Mouse (Mus musculus): ENCODE measurements around the gene Farp1. TPM values are rescaled to one million over a fixed set of nuclear protein-coding genes. Genes with fewer than 3 reads are reported as not detected.

The Farp1 gene
- polyA plus RNA-seq, 1 experiment from 2014 or later, result 3.7 TPM

- Histone ChIP-seq H3K4me1 (ENCODE audit: control insufficient read depth, low read depth, low read length) (peaks cover 13% of the 10 kb centered on the region), H3K9ac (ENCODE audit: low read depth, low read length) (no peak overlapping the region), H3K27ac (ENCODE audit: low read length) (no peak overlapping the region), H3K27me3 (ENCODE audit: control insufficient read depth, insufficient read depth, low read depth, low read length) (no peaks in the 10 kb centered on the region), H3K4me3 (ENCODE audit: low read depth, low read length) (no peak overlapping the region), H3K36me3 (ENCODE audit: control insufficient read depth, insufficient read depth) (no peaks in the 10 kb centered on the region), H3K9me3 (replicated peaks; ENCODE audit: control insufficient read depth, low read length) (no peaks in the 10 kb centered on the region), H3K4me2 (ENCODE audit: low read depth, low read length) (no peak overlapping the region)
- WGBS (ENCODE audit: insufficient replicate concordance), result 57% methylated on average over 17 of the region's 17 CpGs
- ATAC-seq (ENCODE audit: low read depth), result no peak
Observed at GRCm38 (mm10) chr14:121324521-121325330, 289.7 kb downstream of the Farp1 start.

- Histone ChIP-seq H3K9me3 (replicated peaks; ENCODE audit: control insufficient read depth, low read length) (no peaks in the 10 kb centered on the region), H3K4me1 (ENCODE audit: control insufficient read depth, low read depth, low read length) (peaks cover 13% of the 10 kb centered on the region), H3K27ac (ENCODE audit: low read length) (no peak overlapping the region), H3K27me3 (ENCODE audit: control insufficient read depth, insufficient read depth, low read depth, low read length) (no peaks in the 10 kb centered on the region), H3K36me3 (ENCODE audit: control insufficient read depth, insufficient read depth) (no peaks in the 10 kb centered on the region), H3K4me3 (ENCODE audit: low read depth, low read length) (no peak overlapping the region), H3K4me2 (ENCODE audit: low read depth, low read length) (no peak overlapping the region), H3K9ac (ENCODE audit: low read depth, low read length) (no peak overlapping the region)
- WGBS (ENCODE audit: insufficient replicate concordance), result 59% methylated on average over 2 of the region's 2 CpGs
- no peak for ATAC-seq (ENCODE audit: low read depth)
Observed at GRCm38 (mm10) chr14:121326432-121326831, 291.4 kb downstream of the Farp1 start.

- H3K9me3 ChIP-seq (replicated peaks; ENCODE audit: control insufficient read depth, low read length), result no peaks in the 10 kb centered on the region
- H3K27me3 ChIP-seq (ENCODE audit: control insufficient read depth, insufficient read depth, low read depth, low read length), result no peaks in the 10 kb centered on the region
- H3K9ac ChIP-seq (ENCODE audit: low read depth, low read length), result no peak overlapping the region
- no peak overlapping the region for H3K4me2 ChIP-seq (ENCODE audit: low read depth, low read length)
- no peak for ATAC-seq (ENCODE audit: low read depth)
- H3K27ac ChIP-seq (ENCODE audit: low read length), result no peak overlapping the region
- no peak overlapping the region for H3K4me3 ChIP-seq (ENCODE audit: low read depth, low read length)
- peaks cover 9% of the 10 kb centered on the region for H3K4me1 ChIP-seq (ENCODE audit: control insufficient read depth, low read depth, low read length)
- 48% methylated on average over 5 of the region's 5 CpGs for WGBS (ENCODE audit: insufficient replicate concordance)
- H3K36me3 ChIP-seq (ENCODE audit: control insufficient read depth, insufficient read depth), result no peaks in the 10 kb centered on the region
Observed at GRCm38 (mm10) chr14:121328878-121329277, 293.9 kb downstream of the Farp1 start.

- ATAC-seq (ENCODE audit: low read depth), result no peak
- H3K4me2 ChIP-seq (ENCODE audit: low read depth, low read length), result no peak overlapping the region
- peaks cover 2% of the 10 kb centered on the region; the same call in 1 of the 2 replicates for H3K36me3 ChIP-seq (ENCODE audit: control insufficient read depth, insufficient read depth)
- 74% methylated on average over 5 of the region's 5 CpGs for WGBS (ENCODE audit: insufficient replicate concordance)
- peaks cover 9% of the 10 kb centered on the region for H3K4me1 ChIP-seq (ENCODE audit: control insufficient read depth, low read depth, low read length)
- H3K27ac ChIP-seq (ENCODE audit: low read length), result no peak overlapping the region
- H3K4me3 ChIP-seq (ENCODE audit: low read depth, low read length), result no peak overlapping the region
- H3K9ac ChIP-seq (ENCODE audit: low read depth, low read length), result no peak overlapping the region
- no peaks in the 10 kb centered on the region for H3K27me3 ChIP-seq (ENCODE audit: control insufficient read depth, insufficient read depth, low read depth, low read length)
- H3K9me3 ChIP-seq (replicated peaks; ENCODE audit: control insufficient read depth, low read length), result no peaks in the 10 kb centered on the region
Observed at GRCm38 (mm10) chr14:121329401-121330089, 294.5 kb downstream of the Farp1 start.

- Histone ChIP-seq H3K4me3 (ENCODE audit: low read depth, low read length) (no peak overlapping the region), H3K9ac (ENCODE audit: low read depth, low read length) (no peak overlapping the region)
- 70% methylated on average over 3 of the region's 3 CpGs for WGBS (ENCODE audit: insufficient replicate concordance)
Observed at GRCm38 (mm10) chr14:121330090-121330408, 295.0 kb downstream of the Farp1 start.

More at GRCm38 (mm10) chr14:121330090-121330408, 295.0 kb downstream of the Farp1 start:
- Histone ChIP-seq H3K9me3 (replicated peaks; ENCODE audit: control insufficient read depth, low read length) (no peaks in the 10 kb centered on the region), H3K4me2 (ENCODE audit: low read depth, low read length) (no peak overlapping the region), H3K4me1 (ENCODE audit: control insufficient read depth, low read depth, low read length) (peaks cover 9% of the 10 kb centered on the region), H3K27ac (ENCODE audit: low read length) (no peak overlapping the region), H3K36me3 (ENCODE audit: control insufficient read depth, insufficient read depth) (peaks cover 5% of the 10 kb centered on the region; the same call in 1 of the 2 replicates), H3K27me3 (ENCODE audit: control insufficient read depth, insufficient read depth, low read depth, low read length) (no peaks in the 10 kb centered on the region)
- ATAC-seq (ENCODE audit: low read depth), result no peak

Other genes with a start within 250 kb of the Farp1 start
- 32.8 and 33.0 TPM in 2 replicates for gene Ipo5, start 124.0 kb upstream of the Farp1 start, polyA plus RNA-seq (2015; fragmentation: Nextera tagmentation; extraction: Ambion mirVana)